Mouse (Mus musculus) lung, adult 2 months (tissue): ENCODE measurements around the gene Snx32.

Experiments
- CTCF ChIP-seq: fragments of 200-500 bp; IDR thresholded peaks from 2 replicates; pipeline ENCODE4 v1.5.1; 2011; ENCODE audit warnings: mild to moderate bottlenecking, low read length, control low read depth; ENCODE audit not compliant: insufficient read depth
- POLR2A ChIP-seq: fragments of 200-500 bp; IDR thresholded peaks from 2 replicates; pipeline ENCODE4 v1.6.1; 2011; ENCODE audit warnings: low read depth, mild to moderate bottlenecking, control low read depth, low read length, borderline replicate concordance; ENCODE audit errors: extremely low read depth

DNA sequence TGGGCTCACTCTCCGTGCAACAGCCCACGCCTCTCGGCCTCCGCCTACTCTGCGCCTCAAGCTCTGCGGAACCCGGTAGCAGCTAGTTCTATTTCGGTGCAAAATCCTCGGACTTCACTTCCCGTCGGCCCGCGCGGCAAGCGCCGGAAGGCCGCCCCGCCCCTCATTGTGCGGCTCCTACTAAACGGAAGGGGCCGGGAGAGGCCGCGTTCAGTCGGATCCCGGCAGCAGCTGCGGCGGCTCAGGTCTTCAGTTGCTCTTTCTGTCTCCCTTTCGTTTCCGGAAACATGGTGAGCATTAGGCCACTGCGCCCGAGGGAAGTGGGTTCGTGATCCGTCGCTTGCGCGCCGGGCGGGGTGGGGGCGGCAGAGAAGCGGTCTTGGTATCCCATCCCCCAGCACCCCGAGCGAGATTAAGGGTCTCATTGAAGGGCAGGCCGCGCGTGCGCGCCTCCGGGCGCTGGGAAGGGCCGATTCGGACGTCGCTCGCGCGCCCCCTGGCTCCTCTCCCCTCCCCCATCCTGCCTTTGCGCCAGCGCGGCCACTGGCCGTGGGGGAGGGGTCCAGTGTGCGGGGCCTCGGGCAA lies 19.9 kb downstream of the Snx32 start, which contains the start of gene Cfl1:
- TF ChIP-seq CTCF (no peak), POLR2A (peak; percentile 96)
